Mouse (Mus musculus): ENCODE data around the gene Nlrp5. TPM values are rescaled to one million over a fixed set of nuclear protein-coding genes. Genes with fewer than 3 reads are reported as not detected.
"Not testable (repeated sequence)": the region's sequence is repeated elsewhere in the genome, so short reads cannot be mapped to it uniquely, and the experiment has no call there.

Gene Nlrp5
- not detected in 2 replicates for total RNA-seq (2017)

- no peak for ATAC-seq (replicated peaks; ENCODE audit: low read depth, poor library complexity, severe bottlenecking)
These were observed at the start of gene Nlrp5 for GRCm38 (mm10) chr7:23385589-23385988. TSS of gene Nlrp5 (plus strand) at chr7:23385889.

- not testable (repeated sequence) for ATAC-seq (replicated peaks; ENCODE audit: low read depth, poor library complexity, severe bottlenecking)
These were observed 27.4 kb upstream of the Nlrp5 start for GRCm38 (mm10) chr7:23358311-23358710.

DNA sequence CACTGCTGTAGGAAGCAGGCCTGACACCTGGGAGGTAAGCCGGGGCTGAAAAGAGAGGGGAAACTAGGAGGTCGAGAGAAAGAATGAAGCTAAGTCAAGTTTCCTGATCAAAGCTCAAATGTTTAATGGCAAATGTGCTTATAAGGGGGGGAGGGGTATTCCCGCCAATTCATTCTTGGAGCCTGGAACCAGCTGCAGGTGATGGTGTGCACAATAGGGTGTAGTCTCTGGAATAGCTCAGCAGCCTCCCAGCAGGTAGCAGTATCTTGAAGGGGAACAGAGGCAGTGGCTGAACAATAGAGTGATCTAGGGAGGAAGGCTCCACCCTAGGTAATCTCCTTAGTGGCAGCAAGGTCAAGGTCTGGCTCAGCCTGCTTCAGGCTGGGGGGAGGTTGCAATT lies 84.5 kb downstream of the Nlrp5 start:
- ATAC-seq (replicated peaks; ENCODE audit: low read depth, poor library complexity, severe bottlenecking), result not testable (repeated sequence)

DNA sequence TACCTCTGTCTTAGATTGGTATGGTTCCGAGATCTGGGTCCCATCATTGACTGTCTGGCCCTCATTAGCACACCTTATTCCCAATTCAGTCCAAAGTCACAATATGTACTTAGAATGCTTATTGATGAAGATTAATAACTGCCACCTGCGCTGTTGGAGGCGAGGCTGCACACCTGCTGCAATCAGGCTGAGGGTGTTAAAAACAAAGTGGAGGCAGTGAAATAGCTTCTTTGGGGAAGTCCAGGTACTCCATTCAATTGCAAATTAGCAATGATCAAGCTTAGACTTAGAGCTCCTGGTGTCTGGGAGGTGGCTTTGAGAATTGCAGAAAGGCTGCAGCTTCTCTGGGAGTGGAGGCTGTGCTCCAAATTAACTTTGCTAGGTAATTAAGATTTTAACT lies 85.1 kb downstream of the Nlrp5 start:
- not testable (repeated sequence) for ATAC-seq (replicated peaks; ENCODE audit: low read depth, poor library complexity, severe bottlenecking)

- ATAC-seq (replicated peaks; ENCODE audit: low read depth, poor library complexity, severe bottlenecking), result not testable (repeated sequence)
These were observed 87.2 kb downstream of the Nlrp5 start for GRCm38 (mm10) chr7:23472886-23473285.

Other genes with a start within 250 kb of the Nlrp5 start
- not detected in 2 replicates for gene Gm10662, start 241.4 kb upstream of the Nlrp5 start, total RNA-seq (2017)
- not detected in 2 replicates for gene Vmn1r165, start 168.6 kb upstream of the Nlrp5 start, total RNA-seq (2017)
- gene Vmn1r166, start 134.2 kb upstream of the Nlrp5 start, total RNA-seq (2017), result not detected in 2 replicates
- not detected in 2 replicates for gene Gm6902, start 107.0 kb upstream of the Nlrp5 start, total RNA-seq (2017)
- gene Nlrp4e, start 84.7 kb upstream of the Nlrp5 start, total RNA-seq (2017), result not detected in 2 replicates
- gene Vmn1r167, start 121.3 kb downstream of the Nlrp5 start, total RNA-seq (2017), result not detected in 2 replicates
- gene Vmn1r168, start 153.8 kb downstream of the Nlrp5 start, total RNA-seq (2017), result not detected in 2 replicates
- gene Vmn1r169, start 189.6 kb downstream of the Nlrp5 start, total RNA-seq (2017), result not detected in 2 replicates
- not detected in 2 replicates for gene Vmn1r170, start 220.3 kb downstream of the Nlrp5 start, total RNA-seq (2017)
- not detected in 2 replicates for gene Vmn1r171, start 244.8 kb downstream of the Nlrp5 start, total RNA-seq (2017)

Measured in common myeloid progenitor, adult 5-6 weeks (primary cell).